Mouse (Mus musculus) heart, adult 8-10 months (tissue): ENCODE data around the gene Jakmip3. TPM values are rescaled to one million over a fixed set of nuclear protein-coding genes. Genes with fewer than 3 reads are reported as not detected.
A peak's percentile ranks its signal among the peaks of the same experiment; 100 is the strongest.

Experiments
- DNase-seq: peaks from one replicate; pipeline ENCODE4 v3.0.0; 2022; ENCODE audit warnings: low spot score
- total RNA-seq, 4 experiments: library from RNA; stranded (reverse); gene quantifications; 2 replicates each; pipeline ENCODE4 v1.2.4; 2022

Jakmip3 gene
- total RNA-seq, 4 experiments from 2014 or later: 0.14 to 0.47 (median 0.22) TPM

DNA sequence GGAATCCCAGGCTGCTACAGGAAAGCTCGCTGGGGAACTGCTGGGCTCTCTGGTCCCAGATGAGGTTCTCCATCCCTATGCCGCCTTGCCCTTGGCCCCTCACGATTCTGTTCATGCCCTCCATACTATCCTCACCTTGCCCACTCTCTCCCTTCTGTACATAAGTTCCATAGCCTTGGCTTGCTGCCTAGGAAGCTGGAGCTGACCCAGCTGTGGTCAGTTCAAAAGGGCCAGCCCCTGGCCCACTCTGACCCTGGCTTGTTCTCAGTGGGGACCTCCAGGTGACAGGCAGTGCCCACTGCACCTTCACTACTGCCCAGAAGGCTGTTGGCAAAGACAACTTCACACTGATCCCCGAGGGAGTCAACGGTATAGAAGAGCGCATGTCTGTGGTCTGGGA is 155.9 kb downstream of the Jakmip3 start:
- no peak for DNase-seq

GRCm38 (mm10) chr7:139100531-139101095 is 160.1 kb downstream of the Jakmip3 start:
- DNase-seq: no peak

- no peak for DNase-seq
Measured at GRCm38 (mm10) chr7:139101286-139101804, 160.8 kb downstream of the Jakmip3 start.

GRCm38 (mm10) chr7:139101826-139102225 is 161.3 kb downstream of the Jakmip3 start:
- no peak for DNase-seq

GRCm38 (mm10) chr7:139103960-139104381 is 163.4 kb downstream of the Jakmip3 start:
- no peak for DNase-seq

GRCm38 (mm10) chr7:139105076-139105475 is 164.5 kb downstream of the Jakmip3 start:
- no peak for DNase-seq

DNA sequence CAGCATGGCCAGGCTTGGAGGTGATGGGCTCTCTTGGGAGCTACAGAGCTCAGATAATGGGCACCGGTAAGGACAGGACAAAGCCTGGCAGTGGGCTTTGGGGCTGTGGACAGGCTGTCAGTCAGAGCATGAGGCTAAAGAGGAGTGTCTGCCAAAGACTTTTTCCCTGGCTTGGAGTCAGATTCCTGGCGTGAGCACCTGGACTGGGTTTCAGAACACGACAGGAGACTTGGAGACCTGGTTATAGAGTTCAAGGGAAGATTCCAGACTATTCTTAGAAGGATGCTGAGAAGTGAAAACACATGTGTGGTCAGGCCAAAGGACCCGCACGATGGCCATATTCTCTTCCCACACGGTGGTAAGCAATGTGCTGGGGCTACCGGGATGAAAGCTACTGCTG is 165.2 kb downstream of the Jakmip3 start:
- no peak for DNase-seq

DNA sequence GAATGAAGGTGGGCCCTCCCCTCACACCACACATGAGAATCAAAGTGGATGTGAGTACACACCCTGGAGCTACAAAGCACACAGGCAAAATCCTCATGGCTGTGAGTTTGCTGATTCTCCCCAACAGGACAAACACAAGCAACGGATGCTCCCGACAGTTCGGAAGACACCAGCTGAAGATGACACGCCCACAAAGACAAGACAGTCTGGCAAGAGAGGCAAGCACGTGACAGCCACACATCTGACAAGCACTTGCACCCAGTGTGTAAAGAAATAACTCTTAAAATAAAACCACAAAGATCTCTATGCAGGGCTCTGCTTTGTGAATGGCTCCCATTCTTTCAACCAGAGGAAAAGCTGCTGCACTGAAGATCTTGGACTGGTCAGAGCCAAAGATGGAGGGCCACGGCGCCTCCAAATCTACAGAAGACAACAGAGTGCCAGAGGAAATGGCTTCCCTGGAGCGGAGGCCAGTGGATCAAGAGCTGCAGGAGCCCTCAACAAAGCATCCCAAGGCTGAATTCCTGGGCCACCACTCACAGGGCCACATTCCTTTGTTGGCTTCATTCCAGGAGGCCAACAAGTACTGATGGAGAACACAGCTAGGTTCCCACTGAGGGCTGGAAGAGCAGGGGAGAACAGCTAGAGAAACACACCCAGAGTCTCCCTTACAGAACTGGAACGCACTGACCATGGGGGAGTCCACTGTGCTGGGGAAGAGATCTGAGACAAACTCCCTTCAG is 167.5 kb downstream of the Jakmip3 start:
- no peak for DNase-seq

DNA sequence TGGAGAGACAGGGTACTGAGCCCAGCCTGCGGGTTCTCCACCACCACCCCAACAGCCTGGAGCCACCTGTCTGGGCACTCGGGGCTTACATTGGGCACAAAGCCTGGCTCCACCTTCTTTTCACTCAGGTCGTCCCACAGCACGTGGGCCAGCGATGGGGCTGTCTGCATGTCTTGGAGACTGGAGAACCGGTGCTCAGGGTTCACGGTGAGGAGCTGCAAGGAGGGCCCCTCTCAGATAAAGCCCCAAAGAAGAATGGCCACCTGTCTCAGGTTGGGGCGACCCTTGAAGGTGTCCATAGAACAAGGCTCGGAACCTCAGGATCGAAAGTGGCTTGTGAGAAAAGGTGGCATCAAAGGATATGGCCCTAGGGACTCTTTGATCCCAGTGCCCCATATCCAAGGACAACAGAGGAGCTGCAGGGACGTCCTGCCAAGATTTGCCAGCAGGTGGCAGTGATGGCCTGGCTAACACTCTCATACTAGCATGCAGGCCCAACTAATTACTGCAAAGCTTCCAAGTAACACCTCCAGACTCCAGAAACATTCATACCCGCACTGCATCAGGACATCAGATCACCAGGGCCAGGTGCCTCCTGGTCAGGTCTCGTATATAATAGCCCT is 178.7 kb downstream of the Jakmip3 start:
- DNase-seq: peak; percentile 83

DNA sequence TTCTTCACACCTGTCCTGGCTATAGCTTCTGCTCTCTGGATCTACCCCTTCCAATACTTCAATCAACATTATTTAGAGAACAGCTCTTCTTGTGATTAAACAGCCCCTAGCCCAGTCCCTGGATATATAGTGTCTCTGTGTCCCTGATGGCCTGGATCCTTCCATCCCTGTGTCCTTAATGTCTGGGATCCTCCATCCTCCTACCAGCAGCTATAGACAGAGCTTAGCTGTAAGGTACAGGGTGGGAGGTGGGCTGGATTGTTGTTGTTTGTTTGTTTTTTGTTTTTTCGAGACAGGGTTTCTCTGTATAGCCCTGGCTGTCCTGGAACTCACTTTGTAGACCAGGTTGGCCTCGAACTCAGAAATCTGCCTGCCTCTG is 179.2 kb downstream of the Jakmip3 start:
- no peak for DNase-seq

- no peak for DNase-seq
Measured at GRCm38 (mm10) chr7:139125881-139126280, 185.4 kb downstream of the Jakmip3 start.

GRCm38 (mm10) chr7:139126549-139126948 is 186.0 kb downstream of the Jakmip3 start:
- DNase-seq: no peak

- no peak for DNase-seq
Measured at GRCm38 (mm10) chr7:139128994-139129393, 188.5 kb downstream of the Jakmip3 start.

GRCm38 (mm10) chr7:139130361-139130760 is 189.8 kb downstream of the Jakmip3 start:
- no peak for DNase-seq

GRCm38 (mm10) chr7:139131538-139131937 is 191.0 kb downstream of the Jakmip3 start:
- no peak for DNase-seq

DNA sequence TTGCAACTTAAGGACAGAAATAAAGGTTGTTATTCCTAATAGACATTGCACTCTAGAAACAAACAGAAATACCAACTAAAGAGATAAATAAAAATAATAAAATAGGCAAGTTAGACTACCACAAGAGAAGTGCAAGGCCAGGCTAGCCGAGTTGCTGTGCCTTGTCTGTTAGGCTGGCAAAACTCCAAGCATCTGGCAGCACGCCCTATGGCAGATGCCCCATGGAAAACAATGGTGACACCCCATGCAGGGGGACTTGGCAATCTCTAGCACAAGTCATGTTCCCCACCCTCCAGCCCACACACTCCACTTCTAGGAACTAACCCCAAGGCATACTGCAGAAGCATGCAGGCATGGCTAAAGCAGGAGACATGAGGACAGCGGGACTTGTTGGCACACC is 192.9 kb downstream of the Jakmip3 start:
- DNase-seq: peak; percentile 16

Other genes with a start within 250 kb of the Jakmip3 start
- 10 to 100 TPM; 35.5 to 40.4 (median 37.9) TPM for gene Ppp2r2d, start 94.7 kb upstream of the Jakmip3 start, total RNA-seq
- gene Mapk1ip1, start 94.5 kb upstream of the Jakmip3 start, total RNA-seq: 10 to 100 TPM; 16.6 to 26.6 (median 20.8) TPM
- gene Bnip3, start 31.2 kb upstream of the Jakmip3 start, total RNA-seq: 100 to 1,000 TPM; 229 to 488 (median 281) TPM
- 1 to 10 TPM; 4.1 to 6.3 (median 4.9) TPM for gene Dpysl4, start 145.3 kb downstream of the Jakmip3 start, total RNA-seq